Mouse (Mus musculus) lung, adult 2 months (tissue): ENCODE measurements around the gene Mid1.
"Not testable (repeated sequence)": the region's sequence is repeated elsewhere in the genome, so short reads cannot be mapped to it uniquely, and the experiment has no call there.

Experiments used
- CTCF ChIP-seq: fragments of 200-500 bp; IDR thresholded peaks from 2 replicates; pipeline ENCODE4 v1.5.1; 2011; ENCODE audit warnings: mild to moderate bottlenecking, low read length, control low read depth; ENCODE audit not compliant: insufficient read depth
- POLR2A ChIP-seq: fragments of 200-500 bp; IDR thresholded peaks from 2 replicates; pipeline ENCODE4 v1.6.1; 2011; ENCODE audit warnings: low read depth, mild to moderate bottlenecking, control low read depth, low read length, borderline replicate concordance; ENCODE audit errors: extremely low read depth

- not testable (repeated sequence) for TF ChIP-seq POLR2A, CTCF
Measured at GRCm38 (mm10) chrX:169978436-169979381, 293.7 kb downstream of the Mid1 start.
